ENCODE assay signal across 9 mouse cellular contexts in the genomic region with DNA sequence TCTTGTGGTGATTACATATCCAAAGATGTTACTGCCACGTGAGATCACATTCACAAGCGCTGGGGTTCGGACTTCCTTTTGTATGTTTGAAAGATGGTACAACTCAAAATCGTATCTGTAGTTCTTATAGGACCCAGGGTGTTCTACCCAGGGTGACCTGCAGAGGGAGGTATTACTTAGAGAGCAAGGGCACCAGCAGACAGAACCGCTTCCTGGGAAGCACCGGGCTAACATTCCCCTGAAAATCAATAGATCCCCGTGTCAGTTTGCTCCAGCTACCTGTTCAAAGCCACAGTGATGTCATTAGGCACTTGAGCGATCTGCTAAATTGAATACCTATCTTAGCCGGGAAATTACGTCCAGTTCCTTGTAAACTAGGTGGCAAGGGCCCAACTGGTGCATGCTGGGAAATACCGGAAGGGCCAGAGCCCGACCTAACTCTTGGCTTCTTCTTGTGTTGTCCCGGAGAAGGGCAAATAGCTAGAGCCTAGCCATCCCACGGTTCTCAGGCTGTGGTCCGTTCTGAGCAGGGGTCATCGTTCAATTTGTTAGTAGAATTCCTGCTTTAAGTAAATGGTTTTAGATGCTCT. TPM values are rescaled to one million over a fixed set of nuclear protein-coding genes. Genes with fewer than 3 reads are reported as not detected.
A peak's percentile ranks its signal among the peaks of the same experiment; 100 is the strongest.
DNase-seq lines count a peak whose midpoint lies in the region; ATAC-seq and TF ChIP-seq lines count a peak whose summit lies in the region.
"Had no signal": no experiment of that assay in that cellular context is flagged by ENCODE, and none has a peak within 500 bp of the region (broad histone marks: within the 10 kb centered on the region; RNA-seq: fewer than 3 reads in every experiment).

No protein-coding gene starts in this region.

- no peak for ATAC-seq in hindbrain, postnatal 0 days
- no peak for ATAC-seq in lung, embryonic 14.5 days (ENCODE audit: insufficient read depth)

- no peak overlapping the region for H3K27ac ChIP-seq in hindbrain, postnatal 0 days
- no peak overlapping the region for H3K27ac ChIP-seq in lung, embryonic 14.5 days (ENCODE audit: low read depth)

- no peak overlapping the region for H3K9ac ChIP-seq in hindbrain, postnatal 0 days (replicated peaks; ENCODE audit: low read length)
- no peak overlapping the region for H3K9ac ChIP-seq in lung, embryonic 14.5 days

- H3K4me2 ChIP-seq in hindbrain, postnatal 0 days (ENCODE audit: low read depth, low read length): no peak overlapping the region
- no peak overlapping the region for H3K4me2 ChIP-seq in lung, embryonic 14.5 days

- no peaks in the 10 kb centered on the region for H3K27me3 ChIP-seq in hindbrain, postnatal 0 days (ENCODE audit: insufficient read depth, low read length)
- no peaks in the 10 kb centered on the region for H3K27me3 ChIP-seq in lung, embryonic 14.5 days (ENCODE audit: insufficient read depth, low read length)

- no peaks in the 10 kb centered on the region for H3K4me1 ChIP-seq in hindbrain, postnatal 0 days (ENCODE audit: insufficient read depth, low read length)
- no peaks in the 10 kb centered on the region for H3K4me1 ChIP-seq in lung, embryonic 14.5 days (ENCODE audit: insufficient read depth)

- no peaks in the 10 kb centered on the region for H3K9me3 ChIP-seq in hindbrain, postnatal 0 days (ENCODE audit: low read length)
- H3K9me3 ChIP-seq in lung, embryonic 14.5 days (ENCODE audit: low read depth, low read length): no peaks in the 10 kb centered on the region

- 54% methylated on average over 16 of the region's 16 CpGs for WGBS in hindbrain, postnatal 0 days
- 46% methylated on average over 16 of the region's 16 CpGs for WGBS in lung, embryonic 14.5 days

- peak; percentile 8 for DNase-seq in cerebellum, adult 11 months
- DNase-seq in cerebellum, adult 9-11 months: no peak
- DNase-seq in right cerebral cortex, adult 18-20 months: peak; percentile 28
- DNase-seq in right cerebral cortex, postnatal 36 days (ENCODE audit: low spot score in 2 of 2): no peak
- peak; percentile 61 for DNase-seq in embryo, embryonic 11 days
- peak; percentile 62 for DNase-seq in hindbrain, postnatal 0 days (ENCODE audit: low spot score)
- DNase-seq in lung, embryonic 14.5 days: peak; percentile 79
- peak; percentile 35 to 51 for DNase-seq in spleen, postnatal 36 days (ENCODE audit: low spot score in 2 of 2)

- no peaks in the 10 kb centered on the region for H3K36me3 ChIP-seq in hindbrain, postnatal 0 days (ENCODE audit: insufficient read depth, low read length)
- no peaks in the 10 kb centered on the region for H3K36me3 ChIP-seq in lung, embryonic 14.5 days (ENCODE audit: insufficient read depth)

- H3K4me3 ChIP-seq in hindbrain, postnatal 0 days (ENCODE audit: low read length): no peak overlapping the region
- H3K4me3 ChIP-seq in lung, embryonic 14.5 days (ENCODE audit: low read depth, low read length): no peak overlapping the region

- TF ChIP-seq CTCF in hindbrain, postnatal 0 days (IDR thresholded peaks at IDR 0.05; ENCODE audit: low read depth): peak; percentile 59
- TF ChIP-seq CTCF in lung, embryonic 14.5 days (IDR thresholded peaks at IDR 0.05; ENCODE audit: low read depth): peak; percentile 62

RNA-seq across cellular contexts. Expression of gene Bco1, which starts 14.2 kb away (rescaled TPM):
- 0.11 and 0.21 TPM in 2 replicates for total RNA-seq in hindbrain, postnatal 0 days (2014; rRNA removed)
- 0.32 and 0.39 TPM in 2 replicates for polyA plus RNA-seq in hindbrain, postnatal 0 days (2015; fragmentation: Nextera tagmentation; extraction: Ambion mirVana)
- 0.43 and 0.75 TPM in 2 replicates for polyA plus RNA-seq in lung, embryonic 14.5 days (2014; fragmentation: Nextera tagmentation; extraction: Ambion mirVana)
- polyA plus RNA-seq: C2C12 had no signal

RNA-seq across cellular contexts. Expression of gene Pkd1l2, which starts 27.6 kb away (rescaled TPM):
- total RNA-seq in hindbrain, postnatal 0 days (2014; rRNA removed): 0.22 and 2.0 TPM in 2 replicates
- polyA plus RNA-seq in hindbrain, postnatal 0 days (2015; fragmentation: Nextera tagmentation; extraction: Ambion mirVana): 0.05 and 0.06 TPM in 2 replicates
- 0.18 TPM in 1 of 2 replicates, not detected in the other for polyA plus RNA-seq in lung, embryonic 14.5 days (2014; fragmentation: Nextera tagmentation; extraction: Ambion mirVana)
- polyA plus RNA-seq: C2C12 had no signal

RNA-seq across cellular contexts. Expression of gene Gan, which starts 48.0 kb away (rescaled TPM):
- total RNA-seq in hindbrain, postnatal 0 days (2014; rRNA removed): 8.5 and 11.1 TPM in 2 replicates
- 4.8 and 5.6 TPM in 2 replicates for polyA plus RNA-seq in hindbrain, postnatal 0 days (2015; fragmentation: Nextera tagmentation; extraction: Ambion mirVana)
- polyA plus RNA-seq in lung, embryonic 14.5 days (2014; fragmentation: Nextera tagmentation; extraction: Ambion mirVana): 3.3 and 3.4 TPM in 2 replicates

Comparison
In these comparisons a context has a peak if more than half of its experiments do, and no peak if none do; other contexts are left out.
1. DNase-seq: peak in cerebellum, adult 11 months (single experiment), right cerebral cortex, adult 18-20 months (single experiment), embryo, embryonic 11 days (single experiment), hindbrain, postnatal 0 days (single experiment), lung, embryonic 14.5 days (single experiment) and spleen, postnatal 36 days (2 of 2); none in cerebellum, adult 9-11 months (single experiment) and right cerebral cortex, postnatal 36 days (0 of 2).